8 mouse cellular contexts compared by ENCODE assay signal in the genomic region with DNA sequence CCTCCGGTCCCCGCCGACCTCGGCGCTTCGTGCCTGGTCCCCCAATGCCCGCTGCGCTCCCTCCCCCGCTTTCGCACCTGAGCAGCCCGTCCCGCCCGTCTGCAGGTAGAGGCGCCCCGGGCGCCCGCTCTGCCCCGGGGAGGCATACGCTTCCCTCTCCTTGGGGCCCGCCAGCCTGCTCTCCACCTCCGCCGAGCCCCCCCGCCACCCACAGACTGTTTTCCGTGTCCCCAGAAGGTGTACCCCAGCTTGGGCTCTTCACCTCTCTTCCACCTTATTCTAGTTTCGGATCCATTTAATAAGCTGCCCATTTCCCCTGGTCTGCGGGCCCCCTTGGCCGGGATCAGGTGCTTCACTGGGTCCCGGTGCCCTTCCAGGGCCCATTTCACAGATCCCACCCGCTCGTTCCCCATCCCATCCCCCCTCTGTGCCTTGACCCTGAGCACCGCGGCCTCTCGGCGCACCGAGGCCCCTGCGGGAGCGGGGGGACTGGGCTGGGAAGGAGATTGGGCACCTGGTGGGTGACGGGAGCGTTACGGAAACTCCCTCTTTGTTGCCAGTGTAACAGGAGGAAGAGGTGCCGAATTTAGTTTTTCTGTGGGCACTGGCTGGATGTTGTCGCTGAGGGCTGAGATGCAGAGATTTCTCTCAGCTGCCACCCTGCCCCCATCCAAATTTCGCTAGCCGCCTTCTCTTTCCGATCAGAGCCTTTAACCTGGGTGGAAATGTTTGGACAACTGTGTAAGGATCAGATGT. TPM values are rescaled to one million over a fixed set of nuclear protein-coding genes. Genes with fewer than 3 reads are reported as not detected.
A peak's percentile ranks its signal among the peaks of the same experiment; 100 is the strongest.
DNase-seq lines count a peak whose midpoint lies in the region; ATAC-seq lines count a peak whose summit lies in the region.

No protein-coding gene starts in this region.

- ATAC-seq in limb, embryonic 13.5 days (ENCODE audit: low FRiP score, low read depth) = no peak; the same call in 1 of the 2 replicates
- ATAC-seq in midbrain, embryonic 16.5 days = peak; percentile 34
- ATAC-seq in stomach, embryonic 14.5 days (ENCODE audit: insufficient number of reproducible peaks, insufficient read depth, low FRiP score, low read depth) = 0 out of 2 replicates have a peak, but pooled peaks have one; percentile 19

- H3K9me3 ChIP-seq in limb, embryonic 13.5 days = no peaks in the 10 kb centered on the region
- H3K9me3 ChIP-seq in midbrain, embryonic 16.5 days (replicated peaks; ENCODE audit: control insufficient read depth, low read length, poor library complexity, severe bottlenecking) = no peaks in the 10 kb centered on the region
- no peaks in the 10 kb centered on the region for H3K9me3 ChIP-seq in stomach, embryonic 14.5 days (ENCODE audit: control insufficient read depth, low read depth, low read length)

- H3K27me3 ChIP-seq in limb, embryonic 13.5 days = no peaks in the 10 kb centered on the region
- H3K27me3 ChIP-seq in midbrain, embryonic 16.5 days (ENCODE audit: control insufficient read depth, insufficient read depth, low read depth, low read length) = no peaks in the 10 kb centered on the region
- H3K27me3 ChIP-seq in stomach, embryonic 14.5 days (ENCODE audit: control insufficient read depth, insufficient read depth, low read length) = no peaks in the 10 kb centered on the region

- H3K4me2 ChIP-seq in limb, embryonic 13.5 days (replicated peaks) = peak overlapping the region; percentile 99
- H3K4me2 ChIP-seq in midbrain, embryonic 16.5 days (ENCODE audit: low read length) = peak overlapping the region; percentile 72
- H3K4me2 ChIP-seq in stomach, embryonic 14.5 days (replicated peaks; ENCODE audit: low read depth, low read length) = peak overlapping the region; percentile 97

- H3K36me3 ChIP-seq in limb, embryonic 13.5 days = no peaks in the 10 kb centered on the region
- no peaks in the 10 kb centered on the region for H3K36me3 ChIP-seq in midbrain, embryonic 16.5 days (ENCODE audit: control insufficient read depth, insufficient read depth, low read length)
- no peaks in the 10 kb centered on the region for H3K36me3 ChIP-seq in stomach, embryonic 14.5 days (ENCODE audit: control insufficient read depth, insufficient read depth, low read length)

- under 1% methylated on average over 44 of the region's 45 CpGs for WGBS in limb, embryonic 13.5 days
- WGBS in midbrain, embryonic 16.5 days = under 1% methylated on average over 38 of the region's 45 CpGs
- under 1% methylated on average over 45 of the region's 45 CpGs for WGBS in stomach, embryonic 14.5 days

- peak overlapping the region; percentile 81 for H3K27ac ChIP-seq in limb, embryonic 13.5 days
- H3K27ac ChIP-seq in midbrain, embryonic 16.5 days (ENCODE audit: low read length) = peak overlapping the region; percentile 85
- H3K27ac ChIP-seq in stomach, embryonic 14.5 days (ENCODE audit: low read length) = peak overlapping the region; percentile 86

- H3K9ac ChIP-seq in limb, embryonic 13.5 days = peak overlapping the region; percentile 82
- H3K9ac ChIP-seq in midbrain, embryonic 16.5 days (ENCODE audit: low read depth, low read length) = peak overlapping the region; percentile 96
- peak overlapping the region; percentile 83 for H3K9ac ChIP-seq in stomach, embryonic 14.5 days (replicated peaks; ENCODE audit: low read depth, low read length)

- H3K4me1 ChIP-seq in limb, embryonic 13.5 days = peaks cover 58% of the 10 kb centered on the region
- peaks cover 18% of the 10 kb centered on the region for H3K4me1 ChIP-seq in midbrain, embryonic 16.5 days (ENCODE audit: control insufficient read depth, insufficient read depth, low read length)
- peaks cover 22% of the 10 kb centered on the region for H3K4me1 ChIP-seq in stomach, embryonic 14.5 days (ENCODE audit: control insufficient read depth, insufficient read depth, low read length)

- H3K4me3 ChIP-seq in limb, embryonic 13.5 days = peak overlapping the region; percentile 87
- H3K4me3 ChIP-seq in midbrain, embryonic 16.5 days (ENCODE audit: low read depth, low read length) = peak overlapping the region; percentile 92
- peak overlapping the region; percentile 92 for H3K4me3 ChIP-seq in stomach, embryonic 14.5 days (ENCODE audit: low read depth, low read length)

- peak; percentile 22 to 37 for DNase-seq in spleen, adult 18-20 months
- DNase-seq in spleen, adult 12 weeks (ENCODE audit: low spot score) = no peak
- peak; percentile 50 for DNase-seq in embryo, embryonic 10.5 days (ENCODE audit: low spot score)
- DNase-seq in heart, adult 18-20 months = peak; percentile 42 to 63
- peak; percentile 47 for DNase-seq in kidney, adult 18-20 months

RNA-seq across cellular contexts. Expression of a gene that starts 0.8 kb away (rescaled TPM):
- 10 to 100 TPM; 29.2 to 30.6 TPM for total RNA-seq in heart, adult 18-20 months (2021)
- polyA plus RNA-seq in limb, embryonic 13.5 days (2015; fragmentation: Nextera tagmentation; extraction: Ambion mirVana) = 29.7 and 30.9 TPM in 2 replicates
- polyA plus RNA-seq in midbrain, embryonic 16.5 days (2015; fragmentation: Nextera tagmentation; extraction: Ambion mirVana) = 9.5 and 9.6 TPM in 2 replicates
- 39.4 and 60.7 TPM in 2 replicates for polyA plus RNA-seq in stomach, embryonic 14.5 days (2014; fragmentation: Nextera tagmentation; extraction: Ambion mirVana)
